Mouse (Mus musculus) kidney, adult 10 weeks (tissue): ENCODE data around the gene Proca1. TPM values are rescaled to one million over a fixed set of nuclear protein-coding genes. Genes with fewer than 3 reads are reported as not detected.

Source experiments
- polyA plus RNA-seq: library from polyadenylated mRNA; stranded (reverse); fragments of 350-450 nt; fragmentation: Illumina TruSeq; extraction: RNeasy Lipid Tissue Mini Kit (QIAGEN cat#74804); gene quantifications from one replicate; pipeline ENCODE4 v1.2.3, GENCODE M21; 2014; ENCODE audit warnings: low read depth, low replicate concordance

Gene Proca1
- 6.3 TPM for polyA plus RNA-seq

GRCm38 (mm10) chr11:78193113-78193512, at the start of gene Proca1:
Gene Proca1, plus strand, starts transcription at chr11:78193392.

GRCm38 (mm10) chr11:78164924-78165760, 28.1 kb upstream of the Proca1 start, which contains the start of gene Traf4:
Gene Traf4, minus strand, starts transcription at chr11:78165589.

GRCm38 (mm10) chr11:78176402-78176862, 16.8 kb upstream of the Proca1 start, which contains the start of the genes Nek8 and Tlcd1:
Gene Nek8, minus strand, starts transcription at chr11:78176675.
Gene Tlcd1, plus strand, starts transcription at chr11:78176711.

GRCm38 (mm10) chr11:78182961-78183844, 10.0 kb upstream of the Proca1 start, which contains the start of gene Rpl23a:
Gene Rpl23a, minus strand, starts transcription at chr11:78183584.

GRCm38 (mm10) chr11:78188331-78189233, 4.6 kb upstream of the Proca1 start, which contains the start of gene Rab34:
Gene Rab34, plus strand, starts transcription at chr11:78188430.

GRCm38 (mm10) chr11:78245627-78246317, 52.6 kb downstream of the Proca1 start, which contains the start of the genes Sdf2 and Supt6:
Gene Sdf2, plus strand, starts transcription at chr11:78245746.
Gene Supt6, minus strand, starts transcription at chr11:78245987.

Other genes starting within 250 kb of the Proca1 start
- gene Phf12, start 210.6 kb upstream of the Proca1 start, polyA plus RNA-seq = 8.5 TPM
- gene Dhrs13, start 161.1 kb upstream of the Proca1 start, polyA plus RNA-seq = 6.5 TPM
- 6.2 TPM for gene Flot2, start 155.5 kb upstream of the Proca1 start, polyA plus RNA-seq
- 5.8 TPM for gene Eral1, start 113.0 kb upstream of the Proca1 start, polyA plus RNA-seq
- gene Fam222b, start 98.7 kb upstream of the Proca1 start, polyA plus RNA-seq = 6.8 TPM
- 3.2 TPM for gene Traf4, start 27.8 kb upstream of the Proca1 start, polyA plus RNA-seq
- 4.6 TPM for gene Nek8, start 16.7 kb upstream of the Proca1 start, polyA plus RNA-seq
- gene Tlcd1, start 16.7 kb upstream of the Proca1 start, polyA plus RNA-seq = 48.9 TPM
- 600 TPM for gene Rpl23a, start 9.8 kb upstream of the Proca1 start, polyA plus RNA-seq
- gene Rab34, start 5.0 kb upstream of the Proca1 start, polyA plus RNA-seq = 13.5 TPM
- gene Sdf2, start 52.4 kb downstream of the Proca1 start, polyA plus RNA-seq = 39.1 TPM
- gene Supt6, start 52.6 kb downstream of the Proca1 start, polyA plus RNA-seq = 12.9 TPM
- 96.7 TPM for gene 2610507B11Rik, start 68.4 kb downstream of the Proca1 start, polyA plus RNA-seq
- 0.20 TPM for gene BC030499, start 97.4 kb downstream of the Proca1 start, polyA plus RNA-seq
- gene Spag5, start 108.1 kb downstream of the Proca1 start, polyA plus RNA-seq = 5.3 TPM
- 13.5 TPM for gene Aldoc, start 129.6 kb downstream of the Proca1 start, polyA plus RNA-seq
- 2.7 TPM for gene Pigs, start 135.0 kb downstream of the Proca1 start, polyA plus RNA-seq
- 0.49 TPM for gene Unc119, start 150.1 kb downstream of the Proca1 start, polyA plus RNA-seq
- gene Foxn1, start 193.2 kb downstream of the Proca1 start, polyA plus RNA-seq = not detected
- 7.2 TPM for gene Slc13a2, start 228.8 kb downstream of the Proca1 start, polyA plus RNA-seq